Comparison of ENCODE assay signal across 27 mouse cellular contexts in the genomic region with DNA sequence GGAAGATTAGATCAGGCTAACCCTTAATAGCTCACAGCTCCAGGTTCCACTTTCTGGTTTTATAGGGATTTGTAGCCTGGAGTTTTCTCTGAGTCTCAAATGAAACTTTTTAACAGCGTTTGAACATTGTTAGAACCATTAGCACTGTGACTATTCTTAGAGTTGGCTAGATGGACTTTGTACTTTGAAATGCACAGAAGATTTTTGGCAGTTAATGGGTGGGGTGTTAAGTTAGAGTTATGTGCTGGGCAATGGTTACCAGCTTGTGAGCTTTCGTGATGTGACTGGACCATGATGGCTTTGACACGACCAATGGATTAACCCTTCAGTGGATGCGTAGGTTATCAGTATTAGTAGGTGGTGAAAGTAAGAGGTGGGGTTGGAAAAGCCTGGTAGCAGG. TPM values are rescaled to one million over a fixed set of nuclear protein-coding genes. Genes with fewer than 3 reads are reported as not detected.
DNase-seq lines count a peak whose midpoint lies in the region; ATAC-seq and TF ChIP-seq lines count a peak whose summit lies in the region.
"Had no signal": no experiment of that assay in that cellular context is flagged by ENCODE, and none has a peak within 500 bp of the region (broad histone marks: within the 10 kb centered on the region; RNA-seq: fewer than 3 reads in every experiment).

No protein-coding gene starts in this region.

- H3K79me2 ChIP-seq in liver, adult 2 months (ENCODE audit: control insufficient read depth, insufficient read depth, low read length) = no peaks in the 10 kb centered on the region

- no peaks in the 10 kb centered on the region for H3K36me3 ChIP-seq in kidney, adult 2 months (ENCODE audit: control insufficient read depth, insufficient read depth, low read length)
- no peaks in the 10 kb centered on the region for H3K36me3 ChIP-seq in liver, adult 2 months (ENCODE audit: control insufficient read depth, insufficient read depth, low read length)
- no peaks in the 10 kb centered on the region for H3K36me3 ChIP-seq in liver, postnatal 0 days (replicated peaks; ENCODE audit: insufficient read depth, low read length)
- H3K36me3 ChIP-seq in hindbrain, postnatal 0 days (ENCODE audit: insufficient read depth, low read length) = no peaks in the 10 kb centered on the region
- H3K36me3 ChIP-seq: embryonic facial prominence, embryonic 13.5 days; embryonic facial prominence, embryonic 15.5 days; forebrain, embryonic 10.5 days; forebrain, embryonic 12.5 days had no signal

- no peak for TF ChIP-seq CTCF in kidney, adult 2 months (conservative IDR thresholded peaks at IDR 0.05; ENCODE audit: insufficient read depth, insufficient read length, low read depth, low read length)
- TF ChIP-seq CTCF in liver, adult 2 months (IDR thresholded peaks at IDR 0.05; ENCODE audit: low read depth, low read length) = no peak
- TF ChIP-seq CTCF in liver, postnatal 0 days (IDR thresholded peaks at IDR 0.05; ENCODE audit: low read depth) = no peak
- TF ChIP-seq CTCF in hindbrain, postnatal 0 days (IDR thresholded peaks at IDR 0.05; ENCODE audit: low read depth) = no peak

- H3K27me3 ChIP-seq in kidney, adult 2 months (replicated peaks; ENCODE audit: control insufficient read depth, insufficient read depth, low read length) = no peaks in the 10 kb centered on the region
- no peaks in the 10 kb centered on the region for H3K27me3 ChIP-seq in liver, adult 2 months (ENCODE audit: control insufficient read depth, insufficient read depth, low read length)
- H3K27me3 ChIP-seq in liver, postnatal 0 days (ENCODE audit: insufficient read depth, low read length) = no peaks in the 10 kb centered on the region
- H3K27me3 ChIP-seq in hindbrain, postnatal 0 days (ENCODE audit: insufficient read depth, low read length) = no peaks in the 10 kb centered on the region
- H3K27me3 ChIP-seq: embryonic facial prominence, embryonic 13.5 days; embryonic facial prominence, embryonic 15.5 days; forebrain, embryonic 12.5 days had no signal

- H3K4me1 ChIP-seq in kidney, adult 2 months (ENCODE audit: control insufficient read depth, insufficient read depth, low read length) = peaks cover 7% of the 10 kb centered on the region
- H3K4me1 ChIP-seq in liver, adult 2 months (ENCODE audit: control insufficient read depth, insufficient read depth, low read length) = no peaks in the 10 kb centered on the region
- no peaks in the 10 kb centered on the region for H3K4me1 ChIP-seq in liver, postnatal 0 days (ENCODE audit: insufficient read depth)
- no peaks in the 10 kb centered on the region for H3K4me1 ChIP-seq in hindbrain, postnatal 0 days (ENCODE audit: insufficient read depth, low read length)
- H3K4me1 ChIP-seq: embryonic facial prominence, embryonic 13.5 days; embryonic facial prominence, embryonic 15.5 days; forebrain, embryonic 10.5 days; forebrain, embryonic 12.5 days had no signal

- no peak overlapping the region for H3K4me3 ChIP-seq in kidney, adult 2 months (ENCODE audit: insufficient read depth, low read depth, low read length)
- H3K4me3 ChIP-seq in liver, adult 2 months (ENCODE audit: insufficient read depth, low read depth, low read length) = no peak overlapping the region
- no peak overlapping the region for H3K4me3 ChIP-seq in liver, postnatal 0 days (ENCODE audit: low read depth, low read length)
- H3K4me3 ChIP-seq in hindbrain, postnatal 0 days (ENCODE audit: low read length) = no peak overlapping the region
- H3K4me3 ChIP-seq: embryonic facial prominence, embryonic 13.5 days; embryonic facial prominence, embryonic 15.5 days; erythroblast, embryonic 14.5 days; forebrain, embryonic 10.5 days; forebrain, embryonic 12.5 days had no signal

- ATAC-seq in liver, postnatal 0 days = no peak
- ATAC-seq in hindbrain, postnatal 0 days = no peak
- ATAC-seq: forebrain, embryonic 14.5 days; forebrain, embryonic 16.5 days had no signal

- no peak for TF ChIP-seq POLR2A in kidney, adult 2 months (IDR thresholded peaks at IDR 0.05; ENCODE audit: low read depth, low read length)
- TF ChIP-seq POLR2A in liver, adult 2 months (IDR thresholded peaks at IDR 0.05; ENCODE audit: extremely low read depth, insufficient read depth, low read length) = no peak

- peak overlapping the region; percentile 62 for H3K27ac ChIP-seq in kidney, adult 2 months (ENCODE audit: insufficient read depth, low read depth, low read length)
- H3K27ac ChIP-seq in liver, adult 2 months (replicated peaks; ENCODE audit: insufficient read depth, low read depth, low read length) = no peak overlapping the region
- H3K27ac ChIP-seq in liver, postnatal 0 days (ENCODE audit: low read depth) = no peak overlapping the region
- no peak overlapping the region for H3K27ac ChIP-seq in hindbrain, postnatal 0 days
- H3K27ac ChIP-seq: embryonic facial prominence, embryonic 13.5 days; embryonic facial prominence, embryonic 15.5 days; forebrain, embryonic 10.5 days; forebrain, embryonic 12.5 days had no signal

- 58% methylated on average over 4 of the region's 4 CpGs for WGBS in kidney, adult 2 months
- WGBS in liver, adult 2 months = 43% methylated on average over 4 of the region's 4 CpGs
- WGBS in liver, postnatal 0 days (ENCODE audit: insufficient replicate concordance) = 66% methylated on average over 4 of the region's 4 CpGs
- 87% methylated on average over 4 of the region's 4 CpGs for WGBS in hindbrain, postnatal 0 days

- H3K4me2 ChIP-seq in liver, postnatal 0 days (ENCODE audit: low read depth, low read length) = no peak overlapping the region
- H3K4me2 ChIP-seq in hindbrain, postnatal 0 days (ENCODE audit: low read depth, low read length) = no peak overlapping the region
- H3K4me2 ChIP-seq: embryonic facial prominence, embryonic 13.5 days; embryonic facial prominence, embryonic 15.5 days; forebrain, embryonic 12.5 days had no signal

- H3K9me3 ChIP-seq in liver, postnatal 0 days (ENCODE audit: low read length) = no peaks in the 10 kb centered on the region
- H3K9me3 ChIP-seq in hindbrain, postnatal 0 days (ENCODE audit: low read length) = no peaks in the 10 kb centered on the region
- H3K9me3 ChIP-seq: embryonic facial prominence, embryonic 13.5 days; embryonic facial prominence, embryonic 15.5 days; forebrain, embryonic 10.5 days; forebrain, embryonic 12.5 days had no signal

- peak; percentile 62 for DNase-seq in kidney, adult 2 months
- DNase-seq in kidney, postnatal 10 days = no peak
- DNase-seq in liver, adult 2 months (ENCODE audit: extremely low read depth, low read depth, low spot score) = peak; percentile 21
- DNase-seq in liver, postnatal 0 days = no peak
- no peak for DNase-seq in hindbrain, postnatal 0 days (ENCODE audit: low spot score)
- DNase-seq: adrenal gland, adult 2 months; adrenal gland, postnatal 10 days; adrenal gland, postnatal 25 days; cerebellum, adult 11 months; cerebellum, adult 18-20 months; cerebellum, adult 8-10 months; cerebellum, adult 9-11 months; cerebellum, postnatal 14 days; cerebellum, postnatal 36 days; embryo, embryonic 11 days had no signal

- TF ChIP-seq EP300 in liver, postnatal 0 days (IDR thresholded peaks at IDR 0.05; ENCODE audit: low read depth) = no peak

- no peak overlapping the region for H3K9ac ChIP-seq in liver, adult 2 months (ENCODE audit: low read depth, low read length)
- no peak overlapping the region for H3K9ac ChIP-seq in liver, postnatal 0 days (replicated peaks)
- H3K9ac ChIP-seq in hindbrain, postnatal 0 days (replicated peaks; ENCODE audit: low read length) = no peak overlapping the region
- H3K9ac ChIP-seq: embryonic facial prominence, embryonic 13.5 days; embryonic facial prominence, embryonic 15.5 days; forebrain, embryonic 12.5 days had no signal

RNA-seq across cellular contexts. Expression of gene Rnf212b, which starts 7.8 kb away (rescaled TPM):
- polyA plus RNA-seq in kidney, adult 2 months (2012; rRNA removed) = 7.4 and 7.6 TPM in 2 replicates
- not detected in 2 replicates for total RNA-seq in liver, adult 2 months (2014; rRNA removed)
- polyA plus RNA-seq in liver, adult 2 months (2012; rRNA removed) = not detected in 2 replicates
- polyA plus RNA-seq in liver, postnatal 0 days (2015; fragmentation: Nextera tagmentation; extraction: Ambion mirVana) = not detected in 2 replicates
- total RNA-seq in hindbrain, postnatal 0 days (2014; rRNA removed) = not detected in 2 replicates
- polyA plus RNA-seq in hindbrain, postnatal 0 days (2015; fragmentation: Nextera tagmentation; extraction: Ambion mirVana) = not detected in 2 replicates
- total RNA-seq: common myeloid progenitor, adult 5-6 weeks; MEL had no signal
- polyA plus RNA-seq: brain, embryonic 14.5 days; C2C12; embryonic facial prominence, embryonic 11.5 days; embryonic facial prominence, embryonic 13.5 days; embryonic facial prominence, embryonic 15.5 days; erythroblast, embryonic 14.5 days; forebrain, embryonic 10.5 days; forebrain, embryonic 12.5 days; forebrain, embryonic 14.5 days; forebrain, embryonic 16.5 days had no signal

RNA-seq across cellular contexts. Expression of gene Slc7a8, which starts 24.4 kb away (rescaled TPM):
- 333 and 352 TPM in 2 replicates for polyA plus RNA-seq in kidney, adult 2 months (2012; rRNA removed)
- 1.0 and 1.8 TPM in 2 replicates for total RNA-seq in liver, adult 2 months (2014; rRNA removed)
- polyA plus RNA-seq in liver, adult 2 months (2012; rRNA removed) = 2.2 and 2.9 TPM in 2 replicates
- polyA plus RNA-seq in liver, postnatal 0 days (2015; fragmentation: Nextera tagmentation; extraction: Ambion mirVana) = 2.2 and 2.8 TPM in 2 replicates
- 8.9 and 10.6 TPM in 2 replicates for total RNA-seq in hindbrain, postnatal 0 days (2014; rRNA removed)
- 7.9 and 9.3 TPM in 2 replicates for polyA plus RNA-seq in hindbrain, postnatal 0 days (2015; fragmentation: Nextera tagmentation; extraction: Ambion mirVana)
- polyA plus RNA-seq: C2C12 had no signal

Comparison
In these comparisons a context has a peak if more than half of its experiments do, and no peak if none do; other contexts are left out.
1. DNase-seq: peak in kidney, adult 2 months (single experiment) and liver, adult 2 months (single experiment); none in kidney, postnatal 10 days (single experiment), liver, postnatal 0 days (single experiment) and hindbrain, postnatal 0 days (single experiment).
2. RNA of gene Slc7a8, which starts 24.4 kb away (polyA plus RNA-seq): 333 to 352 TPM in kidney, adult 2 months; 7.9 to 9.3 TPM in hindbrain, postnatal 0 days, 2.2 to 2.9 TPM in liver, adult 2 months and 2.2 to 2.8 TPM in liver, postnatal 0 days; every median in the first group is over 10 times any median in the second.